Mouse (Mus musculus): ENCODE results near the gene Pak7.

- TF ChIP-seq POLR2A (IDR thresholded peaks at IDR 0.05; ENCODE audit: borderline replicate concordance, insufficient read depth, low read length), result no peak
- TF ChIP-seq CTCF (IDR thresholded peaks at IDR 0.05; ENCODE audit: borderline replicate concordance, insufficient read depth, low read depth, low read length), result no peak
These were observed 248.4 kb downstream of the Pak7 start for GRCm38 (mm10) chr2:136139159-136140069.
